Mouse (Mus musculus): ENCODE results near the gene Sgf29. TPM values are rescaled to one million over a fixed set of nuclear protein-coding genes. Genes with fewer than 3 reads are reported as not detected.

Gene Sgf29
- total and polyA plus RNA-seq, 3 experiments: 21.6 to 25.5 (median 23.4) TPM

DNA sequence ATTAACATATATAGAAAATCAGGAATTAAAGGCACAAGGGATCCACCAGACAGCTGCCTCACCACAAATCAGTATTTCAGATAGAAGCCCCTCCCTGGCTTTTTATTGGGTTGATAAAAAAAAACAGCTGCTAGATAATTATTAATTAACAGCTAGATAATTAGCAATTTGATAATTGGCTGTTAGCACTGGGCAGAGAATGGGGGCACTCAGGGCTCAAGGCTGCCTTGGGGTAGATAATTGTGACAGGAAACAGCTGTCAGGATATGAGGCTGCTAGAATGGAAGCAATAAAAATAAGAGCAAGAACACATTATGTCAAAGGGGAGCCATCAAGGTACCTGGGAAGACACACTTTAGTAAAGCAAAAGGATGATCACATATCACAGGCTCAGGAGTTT is 4.2 kb upstream of the Sgf29 start:
- Histone ChIP-seq H3K27ac (peak overlapping the region; percentile 93), H3K4me1 (ENCODE audit: control insufficient read depth, insufficient read depth, low read length) (peaks cover 11% of the 10 kb centered on the region), H3K36me3 (ENCODE audit: control insufficient read depth, insufficient read depth, low read length) (no peaks in the 10 kb centered on the region), H3K9ac (ENCODE audit: low read depth, low read length) (no peak overlapping the region), H3K4me3 (no peak overlapping the region), H3K27me3 (ENCODE audit: control insufficient read depth, insufficient read depth, low read length) (no peaks in the 10 kb centered on the region), H3K79me2 (replicated peaks; ENCODE audit: control insufficient read depth, insufficient read depth, low read length) (no peaks in the 10 kb centered on the region)
- intact Hi-C loops (cut with DNase I): no loop called here
- TF ChIP-seq EP300 (IDR thresholded peaks at IDR 0.05; ENCODE audit: insufficient read depth, low read depth, low read length): no peak
- TF ChIP-seq CTCF (IDR thresholded peaks at IDR 0.05): no peak
- no peak for TF ChIP-seq POLR2A (IDR thresholded peaks at IDR 0.05; ENCODE audit: insufficient read depth, low read depth, low read length)
- no peak for DNase-seq

- Histone ChIP-seq H3K4me1 (ENCODE audit: control insufficient read depth, insufficient read depth, low read length) (peaks cover 11% of the 10 kb centered on the region), H3K27me3 (ENCODE audit: control insufficient read depth, insufficient read depth, low read length) (no peaks in the 10 kb centered on the region), H3K36me3 (ENCODE audit: control insufficient read depth, insufficient read depth, low read length) (no peaks in the 10 kb centered on the region), H3K4me3 (no peak overlapping the region), H3K27ac (peak overlapping the region; percentile 93), H3K9ac (ENCODE audit: low read depth, low read length) (no peak overlapping the region), H3K79me2 (replicated peaks; ENCODE audit: control insufficient read depth, insufficient read depth, low read length) (no peaks in the 10 kb centered on the region)
- TF ChIP-seq CTCF (IDR thresholded peaks at IDR 0.05) (no peak), POLR2A (IDR thresholded peaks at IDR 0.05; ENCODE audit: insufficient read depth, low read depth, low read length) (peak; percentile 53; the same call in 1 of the 2 replicates), EP300 (IDR thresholded peaks at IDR 0.05; ENCODE audit: insufficient read depth, low read depth, low read length) (peak; percentile 82)
- intact Hi-C loops (cut with DNase I): no loop called here
- WGBS: 26% methylated on average over 5 of the region's 5 CpGs
- peak; percentile 26 to 31 for DNase-seq
These were observed 3.4 kb upstream of the Sgf29 start for GRCm38 (mm10) chr7:126645708-126646107.

DNA sequence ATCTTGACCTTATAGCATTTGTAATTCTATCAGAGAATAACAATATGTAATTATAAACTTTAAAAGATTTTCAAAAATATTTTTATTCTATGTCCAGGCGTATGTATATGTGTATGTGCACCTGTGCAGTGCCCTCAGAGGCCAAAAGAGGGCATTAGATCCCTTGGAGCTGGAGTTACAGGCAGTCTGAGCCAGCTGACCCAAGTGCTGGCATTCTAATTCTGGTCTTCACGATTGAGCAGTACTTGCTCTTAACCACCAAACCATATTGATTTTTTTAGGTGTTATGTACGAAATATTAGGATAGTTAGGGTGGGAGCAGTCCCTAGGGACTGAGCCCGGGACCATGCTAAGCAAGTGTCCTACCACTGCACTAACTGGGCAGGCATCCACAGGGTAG is 623 bp upstream of the Sgf29 start:
- H3K4me3 ChIP-seq: peak overlapping the region; percentile 91; the same call in 1 of the 2 replicates
- peaks cover 11% of the 10 kb centered on the region for H3K4me1 ChIP-seq (ENCODE audit: control insufficient read depth, insufficient read depth, low read length)
- H3K36me3 ChIP-seq (ENCODE audit: control insufficient read depth, insufficient read depth, low read length): no peaks in the 10 kb centered on the region; the same call in 1 of the 2 replicates
- 66% methylated on average over 4 of the region's 4 CpGs for WGBS
- H3K27me3 ChIP-seq (ENCODE audit: control insufficient read depth, insufficient read depth, low read length): no peaks in the 10 kb centered on the region
- no peak overlapping the region for H3K9ac ChIP-seq (ENCODE audit: low read depth, low read length)
- intact Hi-C loops (cut with DNase I): no loop called here
- no peaks in the 10 kb centered on the region for H3K79me2 ChIP-seq (replicated peaks; ENCODE audit: control insufficient read depth, insufficient read depth, low read length)
- no peak for TF ChIP-seq POLR2A (IDR thresholded peaks at IDR 0.05; ENCODE audit: insufficient read depth, low read depth, low read length)
- TF ChIP-seq EP300 (IDR thresholded peaks at IDR 0.05; ENCODE audit: insufficient read depth, low read depth, low read length): no peak
- peak; percentile 54 for TF ChIP-seq CTCF (IDR thresholded peaks at IDR 0.05)
- H3K27ac ChIP-seq: peak overlapping the region; percentile 89
- DNase-seq: no peak

- H3K4me1 ChIP-seq (ENCODE audit: control insufficient read depth, insufficient read depth, low read length): peaks cover 10% of the 10 kb centered on the region
- TF ChIP-seq EP300 (IDR thresholded peaks at IDR 0.05; ENCODE audit: insufficient read depth, low read depth, low read length) (no peak), CTCF (IDR thresholded peaks at IDR 0.05) (no peak), POLR2A (IDR thresholded peaks at IDR 0.05; ENCODE audit: insufficient read depth, low read depth, low read length) (no peak)
- H3K9ac ChIP-seq (ENCODE audit: low read depth, low read length): no peak overlapping the region
- H3K27me3 ChIP-seq (ENCODE audit: control insufficient read depth, insufficient read depth, low read length): no peaks in the 10 kb centered on the region
- H3K4me3 ChIP-seq: no peak overlapping the region
- no peaks in the 10 kb centered on the region for H3K79me2 ChIP-seq (replicated peaks; ENCODE audit: control insufficient read depth, insufficient read depth, low read length)
- WGBS: 53% methylated on average over 2 of the region's 2 CpGs
- H3K36me3 ChIP-seq (ENCODE audit: control insufficient read depth, insufficient read depth, low read length): no peaks in the 10 kb centered on the region; the same call in 1 of the 2 replicates
- H3K27ac ChIP-seq: no peak overlapping the region
- intact Hi-C loops (cut with DNase I): no loop called here
- no peak for DNase-seq
These were observed 1.7 kb downstream of the Sgf29 start for GRCm38 (mm10) chr7:126650852-126651251.

DNA sequence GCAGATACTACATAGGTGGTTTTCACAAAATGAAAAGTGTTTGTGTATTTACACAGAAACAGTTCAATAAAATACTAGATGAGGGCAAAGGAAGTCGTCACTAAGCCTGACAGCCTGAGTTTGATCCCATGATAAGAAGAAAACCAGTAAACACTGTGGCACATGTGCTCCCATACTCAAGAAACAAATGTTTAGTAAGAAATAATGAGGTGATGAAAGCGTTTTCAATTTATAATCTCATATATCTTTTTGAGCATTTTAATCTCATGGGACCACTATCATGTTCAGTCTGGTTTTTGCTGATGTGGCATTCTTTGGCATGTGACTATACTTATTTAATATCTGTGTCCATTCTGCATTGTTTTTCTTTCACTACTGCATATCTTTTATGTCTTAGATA is 4.9 kb downstream of the Sgf29 start:
- Histone ChIP-seq H3K27ac (no peak overlapping the region), H3K27me3 (ENCODE audit: control insufficient read depth, insufficient read depth, low read length) (no peaks in the 10 kb centered on the region), H3K36me3 (ENCODE audit: control insufficient read depth, insufficient read depth, low read length) (no peaks in the 10 kb centered on the region; the same call in 1 of the 2 replicates), H3K4me1 (ENCODE audit: control insufficient read depth, insufficient read depth, low read length) (peaks cover 2% of the 10 kb centered on the region), H3K9ac (ENCODE audit: low read depth, low read length) (no peak overlapping the region), H3K4me3 (no peak overlapping the region), H3K79me2 (replicated peaks; ENCODE audit: control insufficient read depth, insufficient read depth, low read length) (no peaks in the 10 kb centered on the region)
- DNase-seq: no peak
- no peak for TF ChIP-seq CTCF (IDR thresholded peaks at IDR 0.05)
- TF ChIP-seq EP300 (IDR thresholded peaks at IDR 0.05; ENCODE audit: insufficient read depth, low read depth, low read length): no peak
- no peak for TF ChIP-seq POLR2A (IDR thresholded peaks at IDR 0.05; ENCODE audit: insufficient read depth, low read depth, low read length)
- 73% methylated on average over 2 of the region's 2 CpGs for WGBS
- intact Hi-C loops (cut with DNase I): loop anchor here (2.0 kb wide), 1 partner anchor 15 kb away; no protein-coding TSS in a partner anchor

DNA sequence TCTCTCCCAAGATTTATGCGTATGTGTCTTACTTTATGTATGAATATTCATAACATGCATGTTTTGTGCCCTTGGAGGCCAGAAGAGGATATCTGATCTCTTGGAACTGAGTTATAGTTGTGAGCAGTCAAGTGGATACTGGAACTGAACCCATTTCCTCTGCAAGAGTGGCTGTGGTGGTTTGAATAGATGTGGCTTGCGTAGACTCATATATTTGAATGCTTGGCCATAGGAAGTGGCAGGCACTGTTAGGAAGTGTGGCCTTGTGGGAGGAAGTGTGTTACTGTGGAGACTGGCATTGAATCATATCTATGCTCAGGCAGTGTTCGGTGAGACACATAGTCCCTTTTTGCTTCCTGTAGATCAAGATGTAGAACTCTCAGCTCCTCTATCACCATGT is 6.6 kb downstream of the Sgf29 start:
- DNase-seq: no peak
- Histone ChIP-seq H3K27ac (no peak overlapping the region; the same call in 1 of the 2 replicates), H3K27me3 (ENCODE audit: control insufficient read depth, insufficient read depth, low read length) (no peaks in the 10 kb centered on the region), H3K9ac (ENCODE audit: low read depth, low read length) (no peak overlapping the region), H3K36me3 (ENCODE audit: control insufficient read depth, insufficient read depth, low read length) (no peaks in the 10 kb centered on the region; the same call in 1 of the 2 replicates), H3K4me3 (no peak overlapping the region), H3K79me2 (replicated peaks; ENCODE audit: control insufficient read depth, insufficient read depth, low read length) (no peaks in the 10 kb centered on the region), H3K4me1 (ENCODE audit: control insufficient read depth, insufficient read depth, low read length) (no peaks in the 10 kb centered on the region)
- TF ChIP-seq EP300 (IDR thresholded peaks at IDR 0.05; ENCODE audit: insufficient read depth, low read depth, low read length) (no peak), POLR2A (IDR thresholded peaks at IDR 0.05; ENCODE audit: insufficient read depth, low read depth, low read length) (no peak), CTCF (IDR thresholded peaks at IDR 0.05) (no peak)
- intact Hi-C loops (cut with DNase I): no loop called here
- WGBS: 64% methylated on average over 3 of the region's 3 CpGs
